Mouse (Mus musculus): ENCODE results near the gene Ush2a. TPM values are rescaled to one million over a fixed set of nuclear protein-coding genes. Genes with fewer than 3 reads are reported as not detected.

The Ush2a gene
- total RNA-seq, 2 experiments from 2014 or later = 0.03 to 0.20 TPM

GRCm38 (mm10) chr1:188896906-188897551 lies 635.2 kb downstream of the Ush2a start:
- no peak for DNase-seq

- no peak for DNase-seq
Measured at GRCm38 (mm10) chr1:188904091-188904490, 642.3 kb downstream of the Ush2a start.

- DNase-seq = no peak
Measured at GRCm38 (mm10) chr1:188906175-188906574, 644.4 kb downstream of the Ush2a start.

GRCm38 (mm10) chr1:188910656-188911055 lies 648.8 kb downstream of the Ush2a start:
- no peak for DNase-seq

- no peak for DNase-seq
Measured at GRCm38 (mm10) chr1:188919946-188920345, 658.1 kb downstream of the Ush2a start.

DNA sequence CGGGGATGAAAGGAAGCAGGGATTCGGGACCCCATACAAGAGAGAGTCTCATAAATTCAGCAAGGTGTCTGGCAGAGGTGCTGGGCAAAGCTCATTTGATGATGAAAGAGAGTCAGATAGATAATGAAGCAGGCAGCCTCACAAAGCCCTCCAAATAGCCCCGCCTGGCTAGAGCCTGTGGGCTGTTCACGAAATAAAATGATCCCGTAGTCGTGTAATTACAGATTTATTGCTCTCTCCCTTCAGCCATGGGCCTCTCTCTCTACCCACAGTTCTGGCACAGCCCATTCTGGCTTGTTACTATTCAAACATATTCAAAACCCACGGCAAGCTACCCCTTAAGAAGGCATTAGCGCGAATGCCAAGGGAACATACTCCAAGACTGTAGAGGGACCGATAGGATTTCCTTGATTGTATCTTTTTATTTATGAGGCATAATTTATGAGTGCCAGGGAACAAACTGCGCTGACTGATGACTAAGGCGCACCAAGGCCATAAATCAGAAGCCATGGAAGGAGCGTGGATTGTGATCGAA lies 675.5 kb downstream of the Ush2a start:
- no peak for DNase-seq

DNA sequence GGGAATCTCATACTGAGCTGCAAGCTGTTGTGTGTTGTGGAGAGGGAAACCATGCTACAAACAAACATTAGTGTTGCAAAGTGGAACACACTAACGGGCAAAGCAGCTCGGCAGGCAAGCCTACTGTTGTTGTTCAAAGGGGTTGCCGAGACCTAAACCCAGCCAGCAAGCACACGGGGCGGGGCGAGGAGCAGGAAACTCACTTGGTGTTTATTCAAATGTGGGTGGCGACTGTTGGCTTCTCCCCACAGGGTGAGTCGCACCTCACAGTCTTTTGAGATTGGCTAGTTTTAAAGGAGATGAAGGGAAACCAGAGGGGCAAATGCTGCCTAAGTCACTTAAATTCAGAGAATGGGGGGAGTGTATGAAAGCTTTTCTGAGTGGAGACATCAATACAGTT lies 683.5 kb downstream of the Ush2a start:
- DNase-seq = no peak

GRCm38 (mm10) chr1:188946849-188947248 lies 685.0 kb downstream of the Ush2a start:
- DNase-seq = no peak

- DNase-seq = no peak
Measured at GRCm38 (mm10) chr1:188947794-188948193, 686.0 kb downstream of the Ush2a start.

DNA sequence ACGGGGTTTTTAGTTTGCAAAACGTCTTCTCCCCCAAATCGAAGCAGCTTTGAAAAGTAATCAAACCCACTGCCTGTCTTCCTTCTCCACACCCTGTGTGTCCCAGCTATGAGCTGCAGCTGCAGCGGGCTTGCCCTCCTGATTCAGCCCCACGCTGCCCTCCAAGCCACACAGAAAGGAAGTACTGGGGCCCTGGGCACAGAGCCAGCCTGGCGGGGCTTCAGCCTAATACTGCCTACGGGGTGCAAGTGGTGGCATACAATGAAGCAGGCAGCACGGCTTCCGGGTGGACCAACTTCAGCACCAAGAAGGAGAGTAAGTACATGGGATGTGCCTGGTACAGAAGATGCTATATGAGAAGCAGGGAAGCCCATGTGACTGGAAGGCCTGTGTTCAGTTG lies 686.5 kb downstream of the Ush2a start:
- no peak for DNase-seq

GRCm38 (mm10) chr1:188951091-188951490 lies 689.3 kb downstream of the Ush2a start:
- DNase-seq = no peak

- no peak for DNase-seq
Measured at GRCm38 (mm10) chr1:188952501-188952900, 690.7 kb downstream of the Ush2a start.

GRCm38 (mm10) chr1:188973078-188973477 lies 711.3 kb downstream of the Ush2a start:
- DNase-seq = no peak

GRCm38 (mm10) chr1:188973926-188974325 lies 712.1 kb downstream of the Ush2a start:
- DNase-seq = no peak

DNA sequence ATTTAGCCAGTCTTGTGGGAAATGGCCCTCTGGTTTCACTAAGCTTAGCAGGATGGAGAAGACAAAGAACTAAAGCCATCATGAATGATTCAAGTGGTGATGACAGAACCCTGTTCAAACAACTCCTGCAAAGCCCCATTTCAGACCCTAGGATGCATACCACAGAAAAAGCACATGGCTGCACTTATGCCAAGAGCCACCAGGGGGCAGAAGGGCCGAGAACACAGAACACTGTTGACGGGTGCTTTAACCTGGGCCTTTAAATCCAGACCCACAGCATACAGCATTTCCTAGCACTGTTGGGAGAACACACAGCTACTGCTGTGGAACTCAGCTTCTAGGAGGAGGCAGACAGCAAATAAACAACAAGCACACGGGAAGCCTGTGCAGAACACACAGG lies 718.2 kb downstream of the Ush2a start:
- peak; percentile 30 to 73 for DNase-seq

DNA sequence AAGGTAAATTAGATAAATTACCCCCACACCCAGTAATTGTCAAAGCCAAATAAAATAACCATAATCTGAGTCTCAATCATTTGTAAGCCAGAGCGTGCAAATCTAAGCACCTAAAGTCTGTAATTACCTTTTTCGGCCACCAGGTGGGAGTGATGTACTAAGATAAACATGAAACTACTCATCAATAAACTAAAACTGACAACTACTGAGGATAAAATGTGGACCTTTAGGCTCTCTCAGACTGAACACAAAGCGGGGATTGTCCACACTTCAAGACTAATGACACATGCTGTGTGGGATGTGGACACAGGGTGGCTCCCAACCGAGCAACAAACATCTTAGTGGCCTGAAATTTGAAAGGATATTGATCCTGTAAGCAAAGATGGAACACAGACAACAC lies 731.4 kb downstream of the Ush2a start:
- DNase-seq = peak; percentile 14 to 52

DNA sequence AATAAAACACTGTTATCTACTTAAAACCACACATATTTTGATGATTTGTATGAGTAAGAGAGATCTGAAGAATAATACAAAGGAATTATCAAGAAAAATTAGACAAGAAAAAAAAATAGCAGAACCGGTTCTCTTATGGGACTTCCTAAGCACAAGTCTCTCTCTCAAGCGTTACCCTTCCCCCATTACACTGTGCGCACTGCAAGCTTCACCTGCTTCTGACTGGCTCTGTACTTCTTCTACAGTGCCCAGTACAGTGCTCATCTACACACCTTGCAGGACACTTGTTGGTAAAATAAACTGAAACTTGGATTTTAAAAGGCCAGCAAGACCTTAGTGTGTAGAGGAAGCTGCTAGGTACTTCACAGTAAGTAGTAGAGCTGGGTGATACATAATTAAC lies 736.1 kb downstream of the Ush2a start:
- DNase-seq = no peak

GRCm38 (mm10) chr1:188999981-189000380 lies 738.2 kb downstream of the Ush2a start:
- DNase-seq = no peak

DNA sequence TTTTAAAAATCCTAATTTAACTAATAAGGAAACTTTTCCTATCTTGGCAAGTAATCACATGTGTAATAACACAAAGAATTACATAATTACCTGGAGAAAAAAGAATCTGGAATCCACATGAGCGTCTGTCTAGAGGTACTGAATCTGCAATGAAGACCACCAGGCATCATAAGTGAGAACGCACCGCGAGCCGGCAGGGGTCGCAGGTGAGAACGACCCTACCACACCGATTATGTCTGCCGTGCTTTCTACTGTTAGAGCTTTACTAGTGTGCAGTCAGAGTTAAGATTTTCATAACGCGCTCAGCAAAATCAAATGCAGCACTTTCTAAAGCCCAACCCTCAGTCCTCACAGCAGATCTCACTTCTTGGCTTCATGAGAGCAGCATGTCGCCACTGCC lies 740.0 kb downstream of the Ush2a start:
- DNase-seq = no peak

GRCm38 (mm10) chr1:189004774-189005173 lies 743.0 kb downstream of the Ush2a start:
- DNase-seq = no peak

DNA sequence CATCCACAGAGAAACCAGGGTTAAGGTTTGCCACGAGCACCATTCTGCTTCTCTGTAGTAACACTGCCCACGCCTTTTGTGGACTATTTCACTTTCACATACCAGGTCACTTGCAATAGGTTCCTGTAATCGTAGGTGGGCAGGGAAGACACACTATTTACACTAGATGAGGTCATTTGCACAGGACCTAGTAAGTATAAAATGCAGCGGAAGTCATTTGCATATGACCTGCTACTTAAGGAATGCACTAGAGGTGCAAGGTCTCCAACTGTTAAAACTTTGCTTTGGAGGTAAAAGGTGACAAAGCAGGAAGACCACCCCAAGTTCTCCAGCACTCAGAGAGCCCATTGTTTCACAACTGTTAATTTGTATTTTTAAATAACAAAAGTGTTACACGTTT lies 744.4 kb downstream of the Ush2a start:
- no peak for DNase-seq

- no peak for DNase-seq
Measured at GRCm38 (mm10) chr1:189006826-189007225, 745.0 kb downstream of the Ush2a start.

- DNase-seq = peak; percentile 95 to 99
Measured at GRCm38 (mm10) chr1:189007239-189007979, 745.6 kb downstream of the Ush2a start, which contains the start of gene Kctd3. Gene Kctd3 (minus strand): TSS chr1:189007841.

GRCm38 (mm10) chr1:189007980-189008324 lies 746.1 kb downstream of the Ush2a start:
- no peak for DNase-seq
